Mouse (Mus musculus): ENCODE data around the gene Pld1.
A peak's percentile ranks its signal among the peaks of the same experiment; 100 is the strongest.

Pld1 gene

GRCm38 (mm10) chr3:28149656-28150256 lies 211.3 kb downstream of the Pld1 start:
- no peak for DNase-seq (ENCODE audit: low read depth, low spot score)

DNA sequence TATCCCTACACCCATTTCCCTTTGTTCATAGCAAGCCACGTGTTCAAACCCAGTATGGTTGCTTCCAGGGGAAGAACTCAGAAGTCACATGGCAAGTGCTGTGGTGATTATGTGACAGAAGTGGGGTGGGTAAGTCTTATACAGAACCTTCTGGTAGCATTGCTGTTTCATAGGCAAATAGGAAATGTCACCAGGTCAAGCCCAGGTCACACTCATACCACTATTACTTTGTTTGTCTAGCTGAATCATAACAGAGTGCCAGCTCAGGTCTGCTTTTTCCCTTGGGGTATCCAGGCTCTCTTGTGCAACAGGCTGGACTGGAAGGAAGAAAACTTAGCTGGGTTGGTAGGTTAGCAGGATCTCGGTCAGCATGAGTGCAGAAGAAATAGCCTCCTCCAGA lies 219.5 kb downstream of the Pld1 start:
- no peak for DNase-seq (ENCODE audit: low read depth, low spot score)

GRCm38 (mm10) chr3:28158916-28159315 lies 220.4 kb downstream of the Pld1 start:
- DNase-seq (ENCODE audit: low read depth, low spot score), result no peak

GRCm38 (mm10) chr3:28162346-28162745 lies 223.9 kb downstream of the Pld1 start:
- DNase-seq (ENCODE audit: low read depth, low spot score), result no peak

- no peak for DNase-seq (ENCODE audit: low read depth, low spot score)
These were observed 226.2 kb downstream of the Pld1 start for GRCm38 (mm10) chr3:28164678-28165077.

GRCm38 (mm10) chr3:28165598-28165997 lies 227.1 kb downstream of the Pld1 start:
- DNase-seq (ENCODE audit: low read depth, low spot score), result peak; percentile 46

DNA sequence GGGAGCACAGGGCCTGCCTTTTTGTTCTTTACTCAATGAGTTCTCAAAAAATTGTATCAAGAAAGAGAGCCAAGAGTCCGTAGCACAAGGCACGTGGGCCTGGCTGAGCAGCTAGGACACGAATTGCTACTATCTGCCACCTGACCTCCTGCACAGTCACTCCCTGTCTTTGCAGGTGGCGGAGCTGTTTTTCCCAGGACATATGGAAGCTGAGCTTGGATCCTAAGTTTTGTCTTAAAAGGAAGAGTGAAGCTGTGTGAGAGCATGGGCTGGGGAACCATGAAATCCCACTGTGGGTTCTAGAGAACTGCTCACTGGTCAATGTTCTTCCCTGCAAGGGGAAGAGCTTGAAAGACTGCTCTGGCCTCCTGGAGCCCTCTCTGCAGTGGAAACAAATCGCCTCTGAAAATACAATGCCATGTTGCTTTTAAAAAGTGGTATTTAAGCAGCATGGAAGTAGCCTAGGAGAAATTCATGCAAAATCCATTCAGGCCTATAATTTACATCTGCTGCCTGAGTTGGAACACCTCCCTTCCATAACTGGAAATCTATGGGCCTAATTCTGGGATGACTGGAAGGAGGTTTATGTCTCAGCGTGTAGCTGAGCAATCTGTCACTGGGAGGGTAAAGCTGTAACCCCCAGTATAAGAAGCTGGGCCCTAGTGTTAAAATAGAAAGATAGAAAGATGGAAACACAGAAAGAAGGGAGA lies 229.5 kb downstream of the Pld1 start:
- DNase-seq (ENCODE audit: low read depth, low spot score), result no peak

DNA sequence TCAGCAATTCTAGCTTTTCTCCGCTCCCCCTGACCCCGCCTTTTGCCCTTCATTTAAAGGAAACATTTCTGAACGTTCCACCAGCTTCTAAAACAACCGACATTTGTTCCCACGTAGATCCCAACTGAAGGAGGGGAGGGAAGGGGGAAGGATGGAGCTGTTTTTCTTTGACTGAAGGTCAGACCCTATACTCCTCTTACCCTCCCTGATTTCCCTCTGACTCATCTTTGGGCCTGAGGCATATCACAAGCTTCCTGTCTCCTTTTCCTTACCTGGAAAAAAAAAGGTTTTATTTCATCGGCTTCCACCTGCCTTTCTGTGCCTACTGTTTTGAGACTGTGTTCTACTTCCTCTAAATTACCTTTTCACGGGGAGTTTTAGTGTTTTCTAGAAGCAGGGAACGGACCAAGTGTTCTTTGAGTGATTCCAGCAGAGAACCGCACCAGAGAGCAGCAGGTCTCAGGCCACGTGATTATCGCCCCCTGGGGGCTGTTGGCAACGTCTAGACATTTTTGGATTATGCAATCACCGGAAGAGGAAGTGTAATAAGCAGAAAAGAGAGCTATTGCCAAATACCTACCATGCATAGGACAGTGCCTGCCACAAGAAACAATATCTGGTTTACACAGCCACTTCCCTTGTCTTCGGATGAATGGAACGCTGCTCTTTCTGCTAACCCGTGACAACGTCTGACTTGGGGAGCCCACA lies 232.6 kb downstream of the Pld1 start:
- DNase-seq (ENCODE audit: low read depth, low spot score), result no peak

DNA sequence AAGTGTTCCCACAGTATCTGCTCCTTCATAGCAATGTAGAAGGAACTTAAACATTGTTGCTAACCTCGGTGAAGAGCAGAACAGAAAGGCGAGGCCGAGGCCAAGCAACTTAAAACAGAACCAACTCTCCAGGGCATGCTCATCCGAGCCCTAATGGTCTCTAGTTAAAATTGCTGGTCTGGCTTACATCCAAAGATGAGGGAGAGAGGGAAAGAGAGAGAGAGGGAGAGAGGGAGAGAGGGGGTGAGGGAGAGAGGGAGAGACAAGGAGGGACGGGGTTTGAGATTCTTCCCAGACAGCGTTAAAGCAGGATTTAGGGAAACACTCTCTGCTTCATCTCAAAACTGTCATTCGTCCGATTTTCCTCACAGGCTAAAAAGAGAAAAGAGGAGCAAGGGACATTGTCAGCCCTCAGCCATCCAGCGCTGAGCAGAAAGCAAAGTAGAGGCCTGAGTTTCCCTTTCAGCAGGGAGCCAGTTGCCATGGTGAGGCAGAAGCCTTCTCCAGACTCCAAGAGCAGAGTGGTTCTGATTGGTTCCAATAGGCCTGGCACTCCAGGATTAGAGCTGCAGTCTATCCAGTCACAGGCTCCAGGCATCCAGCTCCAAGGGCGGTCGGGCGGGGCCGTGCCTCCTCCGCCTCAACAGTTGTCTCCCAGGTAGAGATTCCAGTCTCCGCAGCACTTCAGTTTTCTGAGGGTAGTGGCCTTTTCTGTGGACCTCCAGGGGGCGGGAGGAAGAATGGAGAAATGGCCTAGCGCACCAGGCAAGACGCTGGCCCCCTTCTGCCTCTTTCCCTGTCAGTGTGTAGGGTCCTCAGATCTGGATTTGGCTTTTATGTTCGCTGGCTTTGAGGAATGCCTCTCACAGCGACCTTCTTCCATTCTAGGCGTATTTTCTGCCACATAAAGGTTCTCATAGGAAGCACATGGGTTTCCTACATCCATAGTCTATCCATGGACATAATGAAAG lies 237.8 kb downstream of the Pld1 start:
- DNase-seq (ENCODE audit: low read depth, low spot score), result peak; percentile 47

GRCm38 (mm10) chr3:28178333-28178732 lies 239.8 kb downstream of the Pld1 start:
- no peak for DNase-seq (ENCODE audit: low read depth, low spot score)
